Mouse (Mus musculus) liver, adult 2 months (tissue): ENCODE data around the gene Tspo. TPM values are rescaled to one million over a fixed set of nuclear protein-coding genes. Genes with fewer than 3 reads are reported as not detected.

ENCODE experiments used
- DNase-seq: peaks from one replicate; pipeline ENCODE4 v3.0.0-alpha.2; 2011; ENCODE audit warnings: low read depth, low spot score; ENCODE audit errors: extremely low read depth
- H3K27ac ChIP-seq: fragments of 200-500 bp; replicated peaks from 2 replicates; pipeline ENCODE4 v1.5.1; 2012; ENCODE audit warnings: low read depth, mild to moderate bottlenecking, control low read depth, inconsistent platforms, low read length; ENCODE audit not compliant: insufficient read depth
- H3K27me3 ChIP-seq: fragments of 200-500 bp; 2 replicates; pipeline ENCODE4 v1.6.1; 2012; ENCODE audit warnings: mild to moderate bottlenecking, moderate library complexity, low read length, inconsistent platforms; ENCODE audit not compliant: control insufficient read depth, insufficient read depth
- H3K36me3 ChIP-seq: fragments of 200-500 bp; 2 replicates; pipeline ENCODE4 v1.6.1; 2012; ENCODE audit warnings: low read length, inconsistent platforms; ENCODE audit not compliant: control insufficient read depth, insufficient read depth
- H3K4me1 ChIP-seq: fragments of 200-500 bp; 2 replicates; pipeline ENCODE4 v1.6.1; 2011; ENCODE audit warnings: low read length; ENCODE audit not compliant: control insufficient read depth, insufficient read depth
- H3K4me3 ChIP-seq: fragments of 200-500 bp; 2 replicates; pipeline ENCODE4 v1.5.1; 2011; ENCODE audit warnings: low read depth, mild to moderate bottlenecking, control low read depth, low read length, moderate library complexity; ENCODE audit not compliant: insufficient read depth
- H3K79me2 ChIP-seq: fragments of 200-500 bp; 2 replicates; pipeline ENCODE4 v1.6.1; 2012; ENCODE audit warnings: inconsistent platforms, mild to moderate bottlenecking, low read length, moderate library complexity; ENCODE audit not compliant: control insufficient read depth, insufficient read depth
- H3K9ac ChIP-seq: fragments of 200-500 bp; 2 replicates; pipeline ENCODE4 v1.6.1; 2012; ENCODE audit warnings: low read depth, mild to moderate bottlenecking, control low read depth, inconsistent platforms, low read length
- CTCF ChIP-seq: fragments of 200-500 bp; IDR thresholded peaks from 2 replicates; pipeline ENCODE4 v1.5.1; 2011; ENCODE audit warnings: low read depth, low read length, control low read depth
- POLR2A ChIP-seq: fragments of 200-500 bp; IDR thresholded peaks from 2 replicates; pipeline ENCODE4 v1.6.1; 2011; ENCODE audit warnings: low read length, control low read depth; ENCODE audit not compliant: insufficient read depth; ENCODE audit errors: extremely low read depth
- WGBS: fragments of 180-500 bp; shearing (Covaris S2); methylation state at CpG from one replicate; pipeline ENCODE4 v1.1.7; 2018; 5-methylcytosine and 5-hydroxymethylcytosine counted together
- polyA plus RNA-seq: library from polyadenylated mRNA; depleted of rRNA; stranded (reverse); fragments of >200 nt; gene quantifications from 2 replicates; pipeline ENCODE4 v1.2.3, GENCODE M21; 2012
- total RNA-seq: library from RNA; depleted of rRNA; stranded (reverse); fragments of >200 nt; gene quantifications from 2 replicates; pipeline ENCODE4 v1.2.3, GENCODE M21; 2014

The Tspo gene
- total and polyA plus RNA-seq, 2 experiments: 123 to 283 TPM

DNA sequence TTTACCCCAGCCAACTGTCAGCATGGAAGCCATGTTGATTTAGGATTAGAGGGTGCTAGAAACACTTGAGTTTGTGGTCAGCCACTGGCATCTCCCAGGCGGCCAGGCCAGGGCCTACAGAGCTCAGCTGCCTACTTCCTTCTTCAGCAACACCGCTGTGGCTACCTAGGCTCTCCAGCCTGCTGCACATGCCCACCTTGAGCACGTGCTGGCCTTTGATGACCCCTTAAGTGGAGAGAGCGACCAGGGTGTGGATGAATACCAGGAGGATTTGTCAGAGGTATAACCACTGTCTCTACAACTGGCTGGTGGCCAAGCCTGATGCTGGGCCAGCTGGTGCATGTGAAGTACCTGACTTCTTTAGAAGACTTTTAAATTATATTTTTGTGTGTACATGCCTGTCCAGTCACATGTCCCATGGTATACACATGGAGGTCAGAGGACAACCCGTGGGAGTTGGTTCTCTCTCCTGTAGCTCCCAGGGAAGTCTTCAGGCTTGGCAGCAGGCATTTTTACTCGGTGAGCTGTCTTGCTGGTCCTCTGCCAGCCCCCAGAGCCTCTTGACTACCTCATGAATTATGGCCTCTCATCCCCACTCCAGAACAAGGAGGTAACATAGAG, 11.4 kb downstream of the Tspo start:
- Histone ChIP-seq H3K4me1 (peaks cover 14% of the 10 kb centered on the region), H3K27me3 (no peaks in the 10 kb centered on the region), H3K4me3 (no peak overlapping the region), H3K36me3 (peaks cover 10% of the 10 kb centered on the region; the same call in 1 of the 2 replicates), H3K9ac (no peak overlapping the region), H3K27ac (no peak overlapping the region), H3K79me2 (no peaks in the 10 kb centered on the region)
- TF ChIP-seq POLR2A: no peak
- TF ChIP-seq CTCF: no peak
- no peak for DNase-seq
- WGBS: 79% methylated on average over 6 of the region's 6 CpGs

- Histone ChIP-seq H3K9ac (no peak overlapping the region), H3K4me3 (no peak overlapping the region), H3K4me1 (peaks cover 14% of the 10 kb centered on the region), H3K27me3 (no peaks in the 10 kb centered on the region), H3K36me3 (peaks cover 10% of the 10 kb centered on the region; the same call in 1 of the 2 replicates), H3K27ac (no peak overlapping the region), H3K79me2 (no peaks in the 10 kb centered on the region)
- TF ChIP-seq POLR2A (no peak), CTCF (no peak)
- no peak for DNase-seq
- WGBS: 97% methylated on average over 8 of the region's 8 CpGs
Observed at GRCm38 (mm10) chr15:83575543-83575942, 12.2 kb downstream of the Tspo start.

GRCm38 (mm10) chr15:83576651-83577050, 13.3 kb downstream of the Tspo start:
- Histone ChIP-seq H3K9ac (no peak overlapping the region), H3K27me3 (no peaks in the 10 kb centered on the region), H3K4me3 (no peak overlapping the region), H3K27ac (no peak overlapping the region), H3K79me2 (no peaks in the 10 kb centered on the region), H3K4me1 (peaks cover 7% of the 10 kb centered on the region), H3K36me3 (peaks cover 10% of the 10 kb centered on the region; the same call in 1 of the 2 replicates)
- TF ChIP-seq POLR2A: no peak
- TF ChIP-seq CTCF: no peak
- no peak for DNase-seq
- WGBS: 93% methylated on average over 9 of the region's 9 CpGs

DNA sequence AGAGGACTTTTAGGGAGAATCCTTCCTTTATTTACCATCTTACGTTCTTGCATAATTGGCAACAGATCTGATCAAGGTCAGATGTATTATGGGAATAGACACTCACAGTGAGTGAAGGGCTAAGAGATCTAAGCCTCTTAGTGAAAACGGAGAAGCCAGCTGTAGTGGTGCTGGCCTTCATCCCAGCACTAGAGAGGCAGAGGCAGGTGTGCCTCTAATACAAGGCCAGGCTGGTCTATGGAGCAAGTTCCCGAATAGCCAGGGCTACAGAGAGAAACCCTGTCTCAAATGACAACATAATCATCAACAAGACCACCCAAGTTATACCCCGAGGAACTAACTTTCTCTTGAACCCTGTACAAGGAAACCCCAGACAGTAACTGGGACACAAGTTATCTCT, 19.5 kb downstream of the Tspo start:
- Histone ChIP-seq H3K4me1 (no peaks in the 10 kb centered on the region), H3K79me2 (no peaks in the 10 kb centered on the region), H3K27ac (no peak overlapping the region), H3K4me3 (no peak overlapping the region), H3K9ac (no peak overlapping the region), H3K27me3 (no peaks in the 10 kb centered on the region), H3K36me3 (peaks cover 1% of the 10 kb centered on the region; the same call in 1 of the 2 replicates)
- WGBS: 78% methylated on average over 4 of the region's 4 CpGs
- TF ChIP-seq CTCF (no peak), POLR2A (no peak)
- no peak for DNase-seq

GRCm38 (mm10) chr15:83583419-83584156, 20.2 kb downstream of the Tspo start:
- peaks cover 1% of the 10 kb centered on the region; the same call in 1 of the 2 replicates for H3K36me3 ChIP-seq
- H3K27me3 ChIP-seq: no peaks in the 10 kb centered on the region
- H3K79me2 ChIP-seq: no peaks in the 10 kb centered on the region
- 61% methylated on average over 8 of the region's 8 CpGs for WGBS
- no peaks in the 10 kb centered on the region for H3K4me1 ChIP-seq
- H3K9ac ChIP-seq: no peak overlapping the region
- DNase-seq: peak; percentile 76
- no peak overlapping the region for H3K4me3 ChIP-seq
- TF ChIP-seq POLR2A (no peak), CTCF (peak; percentile 90)
- no peak overlapping the region for H3K27ac ChIP-seq
